Mouse (Mus musculus): Measurements from ENCODE around the gene Etfrf1.

DNA sequence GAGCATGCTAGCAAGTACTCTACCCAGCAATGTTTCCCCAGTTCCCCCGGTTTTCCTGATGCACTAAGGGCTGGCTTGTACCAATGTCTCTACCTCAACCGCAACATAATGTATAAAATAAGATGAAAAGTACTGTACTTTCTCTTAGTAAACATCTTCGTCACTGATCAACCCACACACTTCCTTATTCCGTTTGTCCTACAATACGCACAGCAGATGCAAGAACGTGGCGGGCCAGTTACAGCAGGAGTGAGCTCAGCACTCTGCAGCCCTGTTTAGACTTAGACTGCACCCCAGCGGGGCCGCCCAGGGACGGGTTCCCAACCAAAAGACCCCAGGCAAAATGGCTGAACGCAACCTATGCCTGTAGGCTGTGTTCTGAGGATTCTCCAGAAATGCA is 17.5 kb upstream of the Etfrf1 start:
- TF ChIP-seq POLR2A (IDR thresholded peaks at IDR 0.05; ENCODE audit: borderline replicate concordance, insufficient read depth, low read length), result no peak
- no peak for TF ChIP-seq CTCF (IDR thresholded peaks at IDR 0.05; ENCODE audit: borderline replicate concordance, insufficient read depth, low read depth, low read length)

Measured in cerebellum, adult 2 months (tissue).